Mouse (Mus musculus) lung, postnatal 0 days (tissue): ENCODE results near the gene Chst3.

ENCODE experiments used
- CTCF ChIP-seq: IDR thresholded peaks from 2 replicates; pipeline ENCODE4 v1.5.1; 2016; ENCODE audit warnings: antibody characterized with exemption, mild to moderate bottlenecking
- EP300 ChIP-seq: IDR thresholded peaks from 2 replicates; pipeline ENCODE4 v1.6.1; 2016; ENCODE audit warnings: antibody characterized with exemption, mild to moderate bottlenecking, control low read depth

GRCm38 (mm10) chr10:60134201-60134600 lies 84.9 kb downstream of the Chst3 start:
- TF ChIP-seq CTCF: no peak
- TF ChIP-seq EP300: no peak
